Mouse (Mus musculus) liver, postnatal 0 days (tissue): ENCODE data around the gene Zfp459.

ENCODE experiments used
- CTCF ChIP-seq: sonication (generic); IDR thresholded peaks from 2 replicates; pipeline ENCODE4 v1.5.1; 2016; ENCODE audit warnings: antibody characterized with exemption, low read depth
- EP300 ChIP-seq: IDR thresholded peaks from 2 replicates; pipeline ENCODE4 v1.6.1; 2016; ENCODE audit warnings: antibody characterized with exemption, low read depth, mild to moderate bottlenecking

DNA sequence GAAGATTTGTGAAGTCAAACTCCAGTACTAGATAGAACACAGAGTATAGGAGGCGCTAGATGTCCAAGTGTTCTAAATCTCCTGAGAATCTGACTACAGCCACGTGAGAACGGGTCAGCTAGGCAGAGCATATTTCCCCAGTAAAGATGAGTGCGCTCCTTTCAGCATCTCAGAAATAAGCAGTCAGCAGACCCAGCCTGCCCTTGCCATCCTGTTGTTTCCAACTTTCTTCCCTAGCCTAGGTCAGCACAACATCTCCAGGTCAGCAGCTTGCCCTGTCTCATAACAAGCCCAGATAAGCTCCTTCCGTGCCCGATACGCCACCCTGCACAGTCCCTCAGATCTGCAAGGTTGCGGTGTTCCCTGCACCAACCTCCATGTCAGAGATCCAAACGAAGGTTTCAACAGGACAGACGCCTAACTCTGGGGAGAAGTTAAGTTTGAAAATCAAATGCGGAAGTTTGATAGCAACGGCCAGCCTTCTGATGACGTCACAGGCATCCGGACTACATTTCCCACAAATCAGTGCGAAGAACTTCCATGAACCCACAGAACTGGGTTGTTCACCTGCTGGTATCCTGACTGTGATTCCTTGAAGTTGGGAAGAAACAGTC is 61.0 kb downstream of the Zfp459 start, which contains the start of the genes Gm28044 and Zfp953:
- peak; percentile 41 for TF ChIP-seq CTCF
- no peak for TF ChIP-seq EP300
